Mouse (Mus musculus): ENCODE measurements around the gene 9330182O14Rik.

DNA sequence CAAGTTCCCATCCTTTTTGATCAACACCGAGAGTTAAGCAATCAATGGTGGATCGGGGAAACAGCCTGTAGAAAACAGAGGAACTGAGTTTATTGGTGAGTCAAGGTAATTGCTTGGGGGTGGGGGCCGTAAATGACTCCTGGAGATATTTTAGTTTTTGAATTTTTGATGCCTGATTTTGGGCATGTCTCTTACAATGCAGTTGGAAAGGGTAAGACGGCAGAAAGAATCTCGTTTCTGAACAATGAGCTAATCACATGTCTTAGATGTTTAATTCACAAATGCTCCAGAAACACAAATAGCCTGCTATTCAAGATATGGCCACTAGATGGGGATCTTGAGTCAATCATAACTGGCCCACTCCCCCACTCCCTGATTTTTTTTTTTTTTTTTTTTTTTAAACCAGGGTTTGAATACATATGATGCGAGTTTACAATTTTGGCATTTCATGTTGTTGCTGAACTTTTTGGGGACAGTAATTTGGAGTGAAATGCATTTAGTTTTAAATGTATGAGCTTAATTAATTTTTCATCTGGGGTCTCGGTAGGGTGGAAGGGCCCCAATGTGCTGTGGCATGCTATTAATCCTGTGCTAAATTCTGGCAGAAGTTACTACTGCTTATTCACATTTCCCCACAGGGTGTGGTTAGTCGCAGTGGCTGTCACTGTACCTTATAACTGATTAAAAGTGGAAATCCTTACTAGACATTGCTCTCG, 32.6 kb downstream of the 9330182O14Rik start:
- no peak for TF ChIP-seq GATA1 (IDR thresholded peaks at IDR 0.05; ENCODE audit: low read length)
- no peak for TF ChIP-seq TAL1 (IDR thresholded peaks at IDR 0.05; ENCODE audit: low read length)
